Mouse (Mus musculus) layer of hippocampus, postnatal 25 days (tissue): ENCODE results near the gene Dner. TPM values are rescaled to one million over a fixed set of nuclear protein-coding genes. Genes with fewer than 3 reads are reported as not detected.
A peak's percentile ranks its signal among the peaks of the same experiment; 100 is the strongest.

ENCODE experiments used
- DNase-seq, 2 experiments: peaks; one replicate each; pipeline ENCODE4 v3.0.0; 2022; ENCODE audit warnings: mixed read lengths in 2 of 2, low spot score in 1 of 2; ENCODE audit errors: extremely low spot score in 1 of 2
- total RNA-seq, 2 experiments: library from RNA; stranded (reverse); gene quantifications; 2 replicates each; pipeline ENCODE4 v1.2.3; 2021

The Dner gene
- total RNA-seq, result 100 to 1,000 TPM; 119 to 123 TPM

- peak; percentile 61 to 66 for DNase-seq
These were observed at the start of gene Dner for GRCm38 (mm10) chr1:84695517-84696411. Gene Dner, minus strand, starts transcription at chr1:84696221.

DNA sequence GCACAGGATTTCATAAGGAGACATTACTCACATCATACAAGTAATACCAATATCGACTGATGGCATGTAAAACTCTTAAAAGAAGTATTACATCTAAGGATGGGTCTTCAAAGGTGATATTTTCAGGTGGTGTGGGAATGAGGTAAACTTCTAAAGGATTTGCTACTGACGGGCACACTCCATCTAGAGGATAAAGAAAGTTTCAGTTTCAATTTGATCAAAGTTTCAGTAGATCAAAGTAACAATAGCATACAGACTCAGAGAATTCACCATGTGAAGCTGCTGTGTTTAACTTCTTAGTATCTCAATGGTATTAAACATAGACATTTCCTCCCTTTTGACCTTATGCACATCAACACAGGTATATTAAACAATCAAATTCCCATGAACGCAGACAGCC, 46.1 kb upstream of the Dner start:
- DNase-seq, result no peak

- no peak for DNase-seq
These were observed 44.1 kb upstream of the Dner start for GRCm38 (mm10) chr1:84740080-84740479.

- DNase-seq, result no peak
These were observed 41.1 kb upstream of the Dner start for GRCm38 (mm10) chr1:84737097-84737496.

DNA sequence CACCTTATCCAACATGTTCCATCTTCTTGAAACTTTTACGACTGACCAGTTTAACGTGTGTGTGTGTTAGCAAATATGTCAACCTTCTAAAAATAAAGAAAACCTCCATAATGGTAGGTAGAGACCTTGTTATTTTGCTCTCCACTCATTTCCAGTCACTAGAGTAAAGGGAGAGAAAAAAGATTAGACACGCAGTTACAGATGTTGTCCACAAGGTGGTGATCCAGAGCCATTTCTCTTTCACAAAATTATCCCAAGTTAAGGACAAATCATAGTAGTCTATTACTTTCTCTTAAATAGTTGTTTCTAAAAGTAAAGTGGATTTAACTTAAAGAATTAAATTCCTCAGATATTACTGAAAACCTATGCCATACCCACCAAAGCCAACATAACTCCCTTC, 37.8 kb upstream of the Dner start:
- DNase-seq, result no peak

GRCm38 (mm10) chr1:84731763-84732162, 35.7 kb upstream of the Dner start:
- no peak for DNase-seq

GRCm38 (mm10) chr1:84722841-84723240, 26.8 kb upstream of the Dner start:
- no peak for DNase-seq

GRCm38 (mm10) chr1:84722371-84722770, 26.4 kb upstream of the Dner start:
- no peak for DNase-seq

- no peak for DNase-seq
These were observed 25.9 kb upstream of the Dner start for GRCm38 (mm10) chr1:84721942-84722341.

DNA sequence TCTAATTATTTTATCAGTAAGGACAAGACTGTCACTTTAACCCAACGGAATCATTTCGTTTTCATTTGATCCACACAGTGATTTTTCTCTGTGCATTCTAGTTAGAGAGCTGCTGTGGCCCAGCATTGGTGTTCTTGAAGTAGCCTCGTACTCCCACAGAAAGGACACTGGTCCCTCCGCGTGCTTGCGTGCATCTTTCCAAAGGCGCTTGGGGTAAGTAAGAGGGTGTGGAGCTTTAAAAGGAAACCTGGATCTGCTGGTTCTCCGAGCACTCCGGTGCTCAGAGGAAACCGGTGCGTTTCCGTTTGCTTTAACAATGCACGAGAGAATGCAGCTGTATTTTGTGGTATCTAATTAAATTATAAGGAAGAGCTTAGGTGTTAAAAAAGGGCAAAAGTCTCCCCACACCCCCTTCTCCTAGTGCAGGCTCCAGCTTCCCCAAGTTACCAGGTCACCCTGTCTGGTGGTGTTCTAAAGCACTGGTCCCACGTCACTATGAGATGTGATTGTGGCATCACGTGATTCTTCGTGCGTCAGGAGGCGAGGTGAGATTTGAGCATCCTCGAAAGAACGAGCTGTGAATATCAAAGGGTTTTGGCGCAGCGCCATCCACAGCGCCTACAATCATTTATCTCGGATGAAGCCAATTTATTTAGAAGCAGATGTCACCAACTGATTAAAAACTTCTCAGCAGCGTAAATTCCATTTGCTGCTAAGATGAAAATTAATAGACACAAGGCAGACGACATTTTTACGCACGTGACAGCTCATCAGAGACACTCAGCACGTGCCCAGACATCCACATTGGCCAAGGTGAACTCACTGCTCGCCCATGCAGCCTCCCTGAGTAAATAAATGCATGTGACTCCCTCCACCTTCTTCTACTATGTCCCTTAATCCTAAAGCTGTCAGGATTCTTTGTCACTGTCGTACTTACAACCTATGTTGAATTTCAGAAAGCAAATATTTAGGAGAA, 14.1 kb upstream of the Dner start:
- DNase-seq, result peak; percentile 52 to 73

DNA sequence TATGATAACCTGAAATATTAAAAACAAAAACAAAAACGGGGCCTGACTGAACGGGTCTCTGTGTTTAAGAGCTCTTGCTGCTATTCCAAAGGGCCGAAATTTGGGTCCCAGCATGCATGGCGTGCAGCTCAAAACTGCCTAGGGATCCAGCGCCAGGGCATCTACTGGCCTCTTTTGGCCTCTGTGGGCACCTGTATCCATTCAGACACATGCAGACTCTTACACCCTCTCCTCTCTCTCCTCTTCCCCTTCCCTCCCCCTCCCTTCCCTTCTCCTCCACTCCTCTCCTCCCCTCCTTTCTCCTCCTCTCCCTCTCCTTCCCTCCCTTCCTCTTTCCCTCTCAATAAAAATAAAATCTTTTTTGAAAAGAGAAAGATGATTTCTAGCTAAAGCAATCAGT, 13.4 kb upstream of the Dner start:
- no peak for DNase-seq

DNA sequence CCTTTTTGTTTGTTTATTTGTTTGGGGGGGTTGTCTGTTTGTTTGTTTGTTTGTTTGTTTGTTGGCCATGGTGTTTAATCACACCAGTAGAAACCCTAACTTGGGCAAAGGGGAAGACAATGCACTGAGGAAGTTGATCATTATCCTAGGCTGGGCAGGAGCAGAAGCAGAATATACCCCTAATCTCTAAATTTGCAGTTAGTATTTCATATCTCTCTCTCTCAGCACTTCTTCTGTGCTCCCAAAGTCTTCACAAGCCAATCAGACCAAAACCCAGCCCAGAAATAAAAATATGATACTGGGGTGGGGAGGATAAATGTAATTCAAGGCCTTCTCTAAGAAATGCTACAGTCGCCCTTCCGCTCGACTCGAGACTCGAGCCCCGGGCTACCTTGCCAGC, 4.2 kb upstream of the Dner start:
- DNase-seq, result no peak

GRCm38 (mm10) chr1:84697136-84697535, 1.1 kb upstream of the Dner start:
- DNase-seq, result peak; percentile 62 to 86

DNA sequence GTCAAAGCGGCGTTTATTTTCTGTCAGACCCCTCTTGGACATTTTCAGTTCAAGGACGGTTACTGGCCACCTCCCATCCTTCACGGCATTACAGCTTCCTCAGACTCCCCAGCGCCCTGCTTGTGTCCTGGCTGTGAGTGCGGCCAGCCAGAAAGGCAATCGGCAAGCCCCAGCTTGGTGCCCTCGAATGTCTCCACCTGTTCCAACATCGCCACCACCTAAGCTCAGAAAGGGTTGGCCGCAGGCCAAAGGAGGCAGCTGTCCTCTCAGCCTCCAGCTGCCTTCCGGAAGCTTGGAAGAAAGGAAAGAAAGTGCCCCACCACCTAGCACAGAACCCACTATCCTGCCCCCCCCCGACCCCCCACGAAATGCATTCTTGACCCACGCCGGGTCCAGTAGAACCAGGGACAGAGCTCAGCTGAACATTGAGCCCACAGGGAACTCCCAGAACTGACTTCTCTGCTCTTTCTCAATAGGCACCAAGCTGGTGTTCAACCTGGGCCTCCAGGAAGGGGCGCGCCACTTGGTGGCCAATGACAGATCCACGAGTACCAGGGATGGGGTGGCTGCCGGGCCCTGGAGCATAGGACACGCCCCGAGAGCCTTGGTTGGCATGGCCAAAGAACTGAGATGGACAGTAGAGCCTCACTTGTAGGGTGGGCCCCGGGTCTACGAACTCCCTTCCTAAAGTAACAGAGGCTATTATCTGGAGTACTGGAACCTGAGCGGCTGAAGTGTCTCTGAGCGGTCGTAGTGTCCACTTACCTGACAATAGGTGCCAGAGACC, 1.1 kb downstream of the Dner start:
- peak; percentile 27 to 32 for DNase-seq

DNA sequence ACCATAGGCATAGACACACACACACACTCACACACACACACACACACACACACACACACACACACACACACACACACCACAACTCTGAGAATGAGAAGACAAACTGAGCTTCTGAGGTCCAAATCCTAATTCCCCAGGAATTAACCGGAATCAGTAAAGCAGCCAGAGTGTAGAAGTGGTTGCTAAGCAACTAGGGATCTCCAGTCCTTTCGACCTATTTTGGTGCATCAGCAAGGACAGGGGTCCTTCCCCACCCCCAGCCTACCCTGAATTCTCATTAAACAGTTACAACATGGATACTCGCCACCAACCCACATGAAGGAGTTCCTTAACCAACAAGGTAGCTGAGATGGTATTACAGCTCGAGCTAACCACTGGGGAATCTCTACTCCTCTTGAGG, 18.1 kb downstream of the Dner start:
- DNase-seq, result no peak

DNA sequence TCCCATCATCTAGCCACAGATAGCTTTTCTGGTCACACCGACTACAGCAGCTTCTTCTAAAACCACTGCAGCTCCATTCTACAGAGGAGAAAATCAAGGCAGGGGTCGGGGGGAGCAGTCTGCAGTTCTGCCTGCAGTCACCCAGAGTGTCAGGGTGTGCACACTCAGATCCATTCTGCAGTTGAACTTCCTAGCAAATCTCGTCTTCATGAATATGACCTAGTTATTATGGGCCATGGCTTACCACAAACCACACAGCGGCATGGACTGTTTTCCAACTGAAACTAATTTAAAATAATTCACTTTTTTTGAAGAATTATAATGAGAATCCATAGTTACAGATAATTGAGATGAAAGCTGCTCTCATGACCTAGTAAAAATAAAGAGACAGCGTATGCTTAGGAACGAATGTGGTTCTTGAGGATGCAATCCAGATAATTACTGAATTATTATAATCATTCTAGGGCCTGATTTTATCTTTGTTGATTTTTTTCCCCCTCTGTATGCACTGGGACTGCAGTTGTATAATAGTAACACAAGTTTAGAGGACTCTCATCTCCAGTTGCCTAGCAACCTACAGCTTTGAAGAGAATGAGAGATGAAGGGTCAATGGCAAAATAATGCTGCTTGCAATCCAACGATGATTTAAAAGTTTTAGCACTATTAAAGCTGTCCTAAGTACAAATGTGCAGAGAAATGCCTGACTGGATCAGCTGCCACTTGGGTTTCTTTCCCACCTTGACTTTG, 27.7 kb downstream of the Dner start:
- no peak for DNase-seq

GRCm38 (mm10) chr1:84667660-84668059, 28.4 kb downstream of the Dner start:
- no peak for DNase-seq

- DNase-seq, result no peak
These were observed 31.5 kb downstream of the Dner start for GRCm38 (mm10) chr1:84664377-84665118.

GRCm38 (mm10) chr1:84646781-84647180, 49.2 kb downstream of the Dner start:
- no peak for DNase-seq
